Mouse (Mus musculus) heart, adult 2 months (tissue): ENCODE data around the gene Mrps25. TPM values are rescaled to one million over a fixed set of nuclear protein-coding genes. Genes with fewer than 3 reads are reported as not detected.

ENCODE experiments used
- DNase-seq, 2 experiments: peaks; one replicate each; pipeline ENCODE4 v3.0.0; 2021
- H3K27ac ChIP-seq: fragments of 200-600 bp; 2 replicates; pipeline ENCODE4 v1.8.1; 2022
- H3K27me3 ChIP-seq: fragments of 200-500 bp; 2 replicates; pipeline ENCODE4 v1.6.1; 2012; ENCODE audit warnings: mild to moderate bottlenecking, low read length, inconsistent platforms, mixed read lengths; ENCODE audit not compliant: control insufficient read depth, insufficient read depth
- H3K36me3 ChIP-seq: fragments of 200-500 bp; 2 replicates; pipeline ENCODE4 v1.6.1; 2012; ENCODE audit warnings: low read length, inconsistent platforms; ENCODE audit not compliant: control insufficient read depth, insufficient read depth
- H3K4me1 ChIP-seq: fragments of 200-500 bp; 2 replicates; pipeline ENCODE4 v1.6.1; 2011; ENCODE audit warnings: low read length; ENCODE audit not compliant: control insufficient read depth, insufficient read depth
- H3K4me3 ChIP-seq: fragments of 200-600 bp; 2 replicates; pipeline ENCODE4 v1.8.1; 2022
- H3K79me2 ChIP-seq: fragments of 200-500 bp; replicated peaks from 2 replicates; pipeline ENCODE4 v1.6.1; 2012; ENCODE audit warnings: mild to moderate bottlenecking, inconsistent platforms, low read length, moderate library complexity, mixed read lengths; ENCODE audit not compliant: control insufficient read depth, insufficient read depth
- H3K9ac ChIP-seq: fragments of 200-500 bp; 2 replicates; pipeline ENCODE4 v1.6.1; 2012; ENCODE audit warnings: low read depth, mild to moderate bottlenecking, control low read depth, inconsistent platforms, low read length, mixed read lengths
- CTCF ChIP-seq: fragments of 200-600 bp; IDR thresholded peaks from 2 replicates; pipeline ENCODE4 v1.8.1; 2022; ENCODE audit warnings: antibody characterized with exemption, mild to moderate bottlenecking, moderate library complexity
- EP300 ChIP-seq: fragments of 200-500 bp; IDR thresholded peaks from 2 replicates; pipeline ENCODE4 v1.6.1; 2011; ENCODE audit warnings: low read depth, low read length, control low read depth; ENCODE audit not compliant: insufficient read depth
- POLR2A ChIP-seq: fragments of 200-500 bp; IDR thresholded peaks from 2 replicates; pipeline ENCODE4 v1.6.1; 2011; ENCODE audit warnings: mild to moderate bottlenecking, low read depth, low read length, control low read depth; ENCODE audit not compliant: insufficient read depth
- WGBS: fragments of 180-500 bp; shearing (Covaris S2); methylation state at CpG from one replicate; pipeline ENCODE4 v1.1.7; 2018; 5-methylcytosine and 5-hydroxymethylcytosine counted together
- intact Hi-C: fragments of 180-260 bp; cut with DNase I; formaldehyde crosslinking; loops from one replicate; pipeline ENCODE4 v1.15.1; 2025
- polyA plus RNA-seq: library from polyadenylated mRNA; depleted of rRNA; stranded (reverse); fragments of >200 nt; gene quantifications from 2 replicates; pipeline ENCODE4 v1.2.3, GENCODE M21; 2012
- total RNA-seq, 2 experiments: library from RNA; stranded (reverse); gene quantifications; 2 replicates each; pipeline ENCODE4 v1.2.3; 2021

The Mrps25 gene
- total and polyA plus RNA-seq, 3 experiments = 21.2 to 76.5 (median 70.5) TPM

DNA sequence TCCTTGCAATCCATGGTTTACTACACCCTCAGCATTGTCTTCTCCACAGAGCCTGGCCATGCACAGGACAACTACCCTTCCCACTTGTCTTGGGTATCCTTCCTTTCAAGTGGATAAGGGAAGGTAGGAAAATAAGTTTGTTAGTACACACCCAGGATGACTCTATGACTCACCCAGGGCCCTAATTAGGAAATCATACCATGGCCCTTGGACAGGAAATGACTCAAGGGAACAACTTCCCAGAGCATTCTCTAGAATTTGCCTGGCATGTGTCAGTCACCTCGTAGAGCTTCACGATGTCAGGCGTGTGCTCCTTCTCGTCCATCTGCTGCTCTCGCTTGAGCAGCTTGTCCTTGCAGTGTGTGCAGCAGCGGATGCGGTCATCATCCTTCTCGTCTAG lies 15.6 kb upstream of the Mrps25 start:
- whole genome bisulfite sequencing = 61% methylated on average over 8 of the region's 8 CpGs
- no peaks in the 10 kb centered on the region for H3K27me3 ChIP-seq
- no peak overlapping the region for H3K27ac ChIP-seq
- DNase-seq = no peak
- intact Hi-C loops = no loop called here
- H3K36me3 ChIP-seq = peaks cover 4% of the 10 kb centered on the region
- no peak overlapping the region for H3K4me3 ChIP-seq
- TF ChIP-seq CTCF (no peak), EP300 (no peak), POLR2A (no peak)
- peaks cover 1% of the 10 kb centered on the region; the same call in 1 of the 2 replicates for H3K4me1 ChIP-seq
- no peak overlapping the region for H3K9ac ChIP-seq
- no peaks in the 10 kb centered on the region for H3K79me2 ChIP-seq

GRCm38 (mm10) chr6:92184178-92184577 lies 345 bp upstream of the Mrps25 start:
- Histone ChIP-seq H3K4me3 (peak overlapping the region; percentile 74), H3K9ac (peak overlapping the region; percentile 54), H3K36me3 (no peaks in the 10 kb centered on the region), H3K27ac (peak overlapping the region; percentile 66), H3K79me2 (no peaks in the 10 kb centered on the region; the same call in 1 of the 2 replicates), H3K4me1 (peaks cover 1% of the 10 kb centered on the region; the same call in 1 of the 2 replicates), H3K27me3 (no peaks in the 10 kb centered on the region)
- intact Hi-C loops = loop anchor here (5.0 to 10.0 kb wide), 2 partner anchors 92 to 279 kb away; partner anchors contain the start of genes 4930590J08Rik and Nr2c2
- TF ChIP-seq POLR2A (no peak), CTCF (peak; percentile 19; the same call in 1 of the 2 replicates)
- WGBS = 10% methylated on average over 10 of the region's 10 CpGs
- no peak for DNase-seq

DNA sequence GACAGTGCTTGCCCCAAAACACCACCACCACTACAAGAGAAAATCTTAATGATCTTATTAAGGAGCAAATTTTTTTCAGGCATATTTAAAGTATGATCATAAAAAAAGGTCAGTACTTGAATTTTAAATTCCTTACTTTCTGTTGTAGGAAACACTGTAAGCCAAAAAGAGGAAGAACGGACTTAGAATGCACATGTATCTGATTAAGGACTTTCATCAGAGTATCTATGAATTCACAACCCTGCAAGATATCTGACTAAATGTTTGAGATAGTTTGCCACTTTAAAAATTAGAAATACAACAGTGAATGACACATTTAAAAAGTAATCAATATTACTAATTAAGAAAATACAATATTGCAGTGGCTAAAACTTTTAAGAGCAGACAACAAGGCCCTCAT lies 7.4 kb downstream of the Mrps25 start:
- Histone ChIP-seq H3K4me1 (no peaks in the 10 kb centered on the region), H3K27ac (no peak overlapping the region), H3K36me3 (no peaks in the 10 kb centered on the region), H3K79me2 (no peaks in the 10 kb centered on the region; the same call in 1 of the 2 replicates), H3K9ac (no peak overlapping the region), H3K27me3 (no peaks in the 10 kb centered on the region), H3K4me3 (no peak overlapping the region)
- 92% methylated on average over 1 of the region's 1 CpGs for WGBS
- TF ChIP-seq EP300 (no peak), CTCF (no peak), POLR2A (no peak)
- no peak for DNase-seq
- intact Hi-C loops = no loop called here

- H3K27me3 ChIP-seq = no peaks in the 10 kb centered on the region
- TF ChIP-seq CTCF = no peak
- TF ChIP-seq POLR2A = no peak
- no peak for TF ChIP-seq EP300
- no peaks in the 10 kb centered on the region for H3K79me2 ChIP-seq
- no peak overlapping the region for H3K27ac ChIP-seq
- peaks cover 16% of the 10 kb centered on the region for H3K36me3 ChIP-seq
- H3K4me3 ChIP-seq = no peak overlapping the region
- no peak overlapping the region for H3K9ac ChIP-seq
- DNase-seq = no peak
- 84% methylated on average over 1 of the region's 1 CpGs for WGBS
- H3K4me1 ChIP-seq = no peaks in the 10 kb centered on the region
- intact Hi-C loops = no loop called here
Measured at GRCm38 (mm10) chr6:92162724-92163123, 21.1 kb downstream of the Mrps25 start.

DNA sequence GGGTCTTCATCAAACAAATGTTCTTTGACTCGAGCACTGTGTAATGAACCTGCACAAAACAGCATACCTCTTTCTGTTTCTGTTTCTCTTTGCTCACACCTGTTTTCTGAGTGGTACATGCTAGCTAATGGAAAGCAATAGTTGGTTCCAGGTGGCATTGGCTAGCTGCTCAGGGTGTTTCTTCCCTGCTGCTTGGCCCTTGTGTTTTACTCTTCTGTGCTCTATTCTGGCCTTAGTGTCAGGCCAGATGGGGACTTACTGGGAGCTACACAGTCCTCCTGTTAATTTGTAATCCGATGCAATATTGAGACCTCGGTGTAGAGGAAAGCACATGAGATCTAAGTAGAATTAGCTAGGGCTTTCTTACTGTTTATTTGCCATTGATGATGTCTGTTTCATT lies 25.0 kb downstream of the Mrps25 start:
- TF ChIP-seq CTCF (no peak), POLR2A (no peak), EP300 (no peak)
- 90% methylated on average over 3 of the region's 3 CpGs for WGBS
- intact Hi-C loops = no loop called here

GRCm38 (mm10) chr6:92153774-92154173 lies 30.1 kb downstream of the Mrps25 start:
- WGBS = 20% methylated on average over 1 of the region's 1 CpGs
- no peak overlapping the region for H3K4me3 ChIP-seq
- no peak for TF ChIP-seq POLR2A
- peak; percentile 40 for TF ChIP-seq CTCF
- no peaks in the 10 kb centered on the region for H3K27me3 ChIP-seq
- no peak overlapping the region for H3K9ac ChIP-seq
- peaks cover 25% of the 10 kb centered on the region for H3K36me3 ChIP-seq
- no peak overlapping the region for H3K27ac ChIP-seq
- no peaks in the 10 kb centered on the region; the same call in 1 of the 2 replicates for H3K4me1 ChIP-seq
- DNase-seq = no peak
- intact Hi-C loops = loop anchor here (5.0 kb wide), 1 partner anchor 56 kb away; no protein-coding TSS in a partner anchor
- H3K79me2 ChIP-seq = no peaks in the 10 kb centered on the region

More for the DNA sequence above, 25.0 kb downstream of the Mrps25 start:
- peak overlapping the region; percentile 61 for H3K27ac ChIP-seq
- no peak overlapping the region for H3K4me3 ChIP-seq
- no peaks in the 10 kb centered on the region for H3K27me3 ChIP-seq
- peaks cover 21% of the 10 kb centered on the region for H3K36me3 ChIP-seq
- no peak for DNase-seq
- H3K4me1 ChIP-seq = no peaks in the 10 kb centered on the region
- no peaks in the 10 kb centered on the region for H3K79me2 ChIP-seq
- no peak overlapping the region for H3K9ac ChIP-seq
